Mouse (Mus musculus) inflammation-experienced regulatory T-cells, adult 6 months (primary cell): ENCODE data around the gene 1500009L16Rik. TPM values are rescaled to one million over a fixed set of nuclear protein-coding genes. Genes with fewer than 3 reads are reported as not detected.

ENCODE experiments used
- ATAC-seq: one replicate; pipeline ENCODE4 v1.8.0; 2017
- polyA plus RNA-seq, 3 experiments: library from polyadenylated mRNA; unstranded; fragments of 100-300 nt; shearing (Covaris generic); gene quantifications; one replicate each; pipeline ENCODE4 v1.2.1; 2017

The 1500009L16Rik gene
- polyA plus RNA-seq, 3 experiments from 2014 or later = 1.8 to 38.5 (median 2.7) TPM

DNA sequence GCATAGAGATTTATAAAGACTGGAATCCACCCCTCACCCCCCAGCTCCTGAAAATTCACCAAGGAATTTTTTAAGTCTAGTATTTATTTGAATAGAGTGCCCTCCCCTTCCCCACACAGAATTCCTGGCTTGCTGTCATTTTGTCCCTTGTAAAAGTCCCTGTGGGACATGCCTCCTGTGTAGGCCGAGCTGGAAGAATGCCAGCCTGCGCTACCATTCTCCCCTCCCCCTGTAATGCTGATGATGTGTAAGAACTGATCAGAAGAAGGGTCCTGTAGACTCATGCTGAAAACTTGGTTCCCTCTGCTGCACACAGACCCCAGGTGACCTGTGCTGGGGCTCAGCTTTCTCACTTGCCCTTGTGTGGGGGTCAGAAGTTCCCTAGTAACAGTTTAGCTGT is 37.9 kb downstream of the 1500009L16Rik start:
- ATAC-seq = no peak

DNA sequence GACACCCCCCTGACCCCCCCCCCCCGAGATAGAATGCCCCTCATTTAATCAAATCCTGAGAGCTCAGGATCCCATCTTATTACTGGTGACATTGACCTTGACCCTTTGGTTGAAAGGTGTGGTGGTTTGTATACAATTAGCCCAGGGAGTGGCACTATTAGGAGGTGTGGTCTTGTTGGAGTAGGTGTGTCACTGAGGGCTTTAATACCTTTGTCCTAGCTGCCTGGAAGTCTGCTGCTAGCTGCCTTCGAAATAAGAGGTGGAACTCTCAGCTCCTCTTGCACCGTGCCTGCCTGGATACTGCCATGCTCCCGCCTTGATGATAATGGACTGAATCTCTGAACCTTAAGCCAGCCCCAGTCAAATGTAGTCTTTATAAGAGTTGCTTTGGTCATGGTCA is 41.2 kb downstream of the 1500009L16Rik start:
- no peak for ATAC-seq

DNA sequence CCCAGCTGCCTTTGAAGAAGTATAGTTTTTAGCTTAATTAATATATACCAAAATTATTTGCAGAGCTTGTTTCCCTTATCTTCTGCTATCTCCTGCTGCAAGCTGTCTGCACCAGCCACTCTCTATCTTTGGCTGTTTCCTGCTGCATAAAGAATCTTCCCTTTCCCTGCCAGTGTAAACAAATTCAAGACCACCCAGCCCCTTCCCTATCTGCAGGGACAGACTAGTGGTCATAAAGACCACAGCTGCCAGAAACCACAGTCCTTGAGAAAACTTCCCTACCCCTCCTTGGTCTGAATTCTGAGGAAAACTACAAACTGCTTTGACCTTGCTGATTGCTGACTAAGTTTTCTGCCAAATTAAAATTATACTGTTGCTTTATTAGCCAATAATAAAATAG is 44.2 kb downstream of the 1500009L16Rik start:
- no peak for ATAC-seq

DNA sequence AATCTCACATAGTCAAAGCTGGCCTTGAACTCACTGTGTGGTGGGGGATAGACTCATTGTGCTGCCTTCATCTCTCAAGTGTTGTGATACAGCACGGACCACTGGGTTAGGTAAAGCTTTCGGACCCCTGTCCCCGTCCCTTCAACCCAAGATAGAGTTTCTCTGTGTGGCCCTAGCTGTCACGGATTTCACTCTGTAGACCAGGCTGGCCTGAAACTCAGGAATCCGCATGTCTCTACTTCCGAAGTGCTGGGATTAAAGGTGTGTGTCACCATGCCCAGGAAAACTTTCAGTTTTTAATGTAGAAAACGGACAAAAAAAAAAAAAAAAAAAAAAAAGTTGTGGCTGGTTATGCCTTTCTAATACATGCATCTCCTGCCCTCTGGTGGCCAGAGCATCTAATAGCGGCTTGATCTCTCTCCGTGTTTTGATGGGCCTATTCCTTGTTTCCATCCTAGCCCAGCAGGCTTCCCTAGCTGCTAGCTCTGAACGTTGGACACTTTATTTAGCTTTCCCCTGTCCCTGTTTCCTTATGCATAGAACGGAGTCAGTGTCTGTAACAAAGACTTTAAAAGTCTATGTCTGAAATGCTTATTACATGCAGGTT is 53.7 kb downstream of the 1500009L16Rik start:
- ATAC-seq = no peak

DNA sequence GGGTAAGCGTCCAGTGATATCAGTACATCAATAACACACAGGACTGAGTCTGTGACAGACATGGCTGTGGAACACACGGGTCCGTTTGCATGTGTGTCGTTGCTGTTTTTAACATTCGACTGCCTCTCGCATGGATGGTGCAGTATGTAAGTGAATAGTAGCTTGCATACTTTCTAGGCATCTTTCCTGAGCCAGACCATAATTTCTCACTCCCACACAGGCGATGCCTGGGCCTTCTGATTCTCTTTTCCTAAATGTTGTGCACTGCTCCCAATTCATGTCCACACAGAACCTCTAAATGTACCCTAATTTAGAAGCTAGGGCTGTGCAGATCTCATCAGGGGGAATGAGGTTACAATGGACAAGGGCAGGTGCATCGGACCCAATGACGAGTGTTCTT is 54.6 kb downstream of the 1500009L16Rik start:
- ATAC-seq = no peak

DNA sequence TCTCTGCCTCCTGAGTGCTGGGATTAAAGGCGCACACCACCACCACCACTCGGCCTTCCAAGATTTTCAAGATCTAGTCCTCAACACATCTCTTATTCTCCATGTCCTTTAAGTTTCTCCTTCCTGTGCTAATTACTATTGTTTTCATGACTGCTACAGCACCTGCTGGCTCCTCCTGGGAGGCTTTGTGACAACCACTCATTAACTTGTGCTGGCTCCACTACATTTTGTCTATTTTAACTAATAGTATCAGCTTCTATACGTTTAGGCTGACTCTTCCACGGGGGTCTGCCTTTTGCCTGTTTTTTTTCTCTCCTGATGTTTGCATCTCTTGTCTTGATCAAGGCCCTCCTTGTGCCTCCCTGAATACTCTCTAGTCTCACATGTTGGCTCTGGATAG is 59.2 kb downstream of the 1500009L16Rik start:
- no peak for ATAC-seq

DNA sequence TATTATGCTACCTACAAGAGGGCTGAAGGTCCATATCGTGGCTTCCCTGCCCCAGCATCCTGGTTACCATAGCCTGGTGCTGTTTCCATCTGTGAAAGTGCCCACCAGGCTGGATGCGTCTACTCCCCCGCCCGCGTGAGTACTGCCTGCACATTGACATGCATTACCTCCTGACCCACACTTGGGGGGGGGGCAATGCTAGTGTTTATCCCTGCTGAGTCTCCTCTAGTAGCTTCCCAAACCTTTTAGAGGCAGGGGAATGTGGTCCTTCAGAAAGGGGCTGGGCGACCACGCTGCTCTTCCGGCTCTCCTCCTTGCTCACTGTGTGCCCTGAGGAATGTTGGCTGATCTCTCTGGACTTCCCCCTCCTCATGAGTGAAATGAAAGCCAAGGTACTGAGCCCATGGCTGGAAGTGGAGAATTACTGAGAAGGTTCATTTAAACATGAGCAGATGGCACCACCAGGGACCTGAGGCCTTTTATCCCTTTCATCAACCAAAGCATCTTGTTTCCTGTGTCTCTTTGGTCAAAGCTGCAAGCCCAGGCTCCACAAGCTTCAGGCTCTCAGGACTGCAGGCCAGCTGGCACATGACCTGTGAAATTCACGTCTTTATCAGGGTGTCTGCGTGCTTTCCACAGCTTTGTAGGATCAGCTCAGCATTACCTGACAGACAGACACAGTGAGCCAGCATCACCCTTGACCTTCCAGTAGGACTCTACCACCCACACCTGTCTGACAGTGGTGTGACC is 59.9 kb downstream of the 1500009L16Rik start:
- ATAC-seq = no peak

DNA sequence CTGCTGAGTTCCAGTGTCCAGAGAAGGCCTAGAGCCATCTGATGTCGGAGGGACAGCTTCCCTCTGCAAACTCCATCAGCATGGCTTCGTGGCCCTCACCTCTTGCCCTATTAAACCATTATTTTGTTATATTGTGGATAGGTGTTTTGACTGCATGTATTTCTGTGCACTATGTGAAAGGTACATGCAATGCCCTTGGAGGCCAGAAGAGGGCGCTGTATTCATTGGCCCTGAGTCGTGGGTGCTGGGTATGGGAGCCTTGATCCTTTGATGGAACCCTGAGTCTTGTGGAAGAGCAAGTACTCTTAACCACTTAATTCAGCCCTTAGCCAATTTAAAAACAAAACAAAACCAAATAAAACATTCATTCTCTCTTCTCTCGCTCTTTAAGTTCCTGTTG is 62.3 kb downstream of the 1500009L16Rik start:
- no peak for ATAC-seq

DNA sequence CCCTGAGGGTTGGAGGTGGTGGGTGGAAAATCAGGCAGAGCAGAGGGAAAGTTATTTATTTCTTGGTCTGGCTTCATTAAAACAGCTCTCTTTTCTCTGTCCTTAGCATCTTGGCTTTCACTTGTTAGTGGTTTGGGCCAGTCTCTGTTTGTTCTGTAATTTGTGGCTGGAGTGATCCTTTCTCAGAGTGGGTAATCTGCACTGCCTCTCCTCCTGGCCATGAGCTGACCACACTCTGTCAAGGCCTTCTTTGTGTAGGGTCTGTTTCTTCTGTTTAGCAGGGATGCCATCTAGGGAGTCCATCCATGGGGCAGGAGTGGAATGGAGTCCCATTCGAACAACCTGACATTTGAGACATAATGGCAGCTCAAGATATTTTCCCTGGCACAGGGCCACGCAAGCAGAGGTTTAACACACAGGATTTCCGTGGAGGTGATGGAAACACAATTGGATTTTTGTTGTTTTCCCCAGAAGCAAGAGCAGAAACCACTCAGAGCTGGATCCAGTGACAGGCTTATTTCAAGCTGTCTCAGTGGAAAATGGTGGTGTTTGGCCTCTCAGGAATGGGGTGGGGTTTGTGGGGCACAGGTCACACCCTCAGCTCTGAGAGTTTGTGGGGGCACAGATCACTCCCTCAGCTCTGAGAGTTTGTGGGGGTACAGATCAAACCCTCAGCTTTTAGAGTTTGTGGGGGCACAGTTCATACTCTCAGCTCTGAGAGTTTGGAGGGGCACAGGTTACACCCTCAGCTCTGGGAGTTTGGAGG is 63.1 kb downstream of the 1500009L16Rik start:
- ATAC-seq = no peak

DNA sequence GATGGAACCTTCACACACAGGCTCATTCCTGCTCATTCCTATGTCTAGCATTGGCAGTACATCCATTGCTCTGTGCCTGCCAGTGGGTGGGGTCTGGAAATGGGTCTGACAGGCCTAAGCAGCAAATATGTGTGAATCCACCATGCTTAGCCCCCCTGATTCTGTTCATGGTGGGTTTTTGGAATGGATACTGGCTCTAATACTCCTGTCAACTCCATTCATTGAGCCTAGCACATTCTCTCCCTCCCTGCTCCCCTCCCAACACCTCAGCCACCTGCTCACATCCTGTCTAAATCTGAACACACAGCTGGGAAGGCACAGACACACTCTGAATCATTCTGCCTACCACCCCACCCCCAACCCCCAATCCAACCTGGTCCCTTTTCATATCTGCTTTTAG is 72.4 kb downstream of the 1500009L16Rik start:
- ATAC-seq = no peak

DNA sequence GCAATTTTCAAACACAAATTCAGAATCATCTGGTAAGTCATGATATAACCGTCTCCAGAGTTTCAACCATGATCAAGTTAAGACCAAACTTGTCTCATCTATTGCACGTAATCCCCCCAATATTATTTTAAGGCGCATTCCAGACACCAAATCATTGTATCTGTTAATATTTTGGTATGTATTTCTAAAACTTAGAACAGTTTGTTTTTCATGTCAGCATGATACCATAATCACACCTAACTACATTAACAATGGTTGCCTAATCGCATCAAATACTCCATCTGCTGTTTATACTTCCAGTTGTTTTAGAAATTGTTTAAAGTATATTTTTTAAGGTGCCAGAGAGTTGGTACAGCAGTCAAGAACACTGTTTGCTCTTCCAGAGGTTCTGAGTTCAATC is 72.8 kb downstream of the 1500009L16Rik start:
- ATAC-seq = no peak

DNA sequence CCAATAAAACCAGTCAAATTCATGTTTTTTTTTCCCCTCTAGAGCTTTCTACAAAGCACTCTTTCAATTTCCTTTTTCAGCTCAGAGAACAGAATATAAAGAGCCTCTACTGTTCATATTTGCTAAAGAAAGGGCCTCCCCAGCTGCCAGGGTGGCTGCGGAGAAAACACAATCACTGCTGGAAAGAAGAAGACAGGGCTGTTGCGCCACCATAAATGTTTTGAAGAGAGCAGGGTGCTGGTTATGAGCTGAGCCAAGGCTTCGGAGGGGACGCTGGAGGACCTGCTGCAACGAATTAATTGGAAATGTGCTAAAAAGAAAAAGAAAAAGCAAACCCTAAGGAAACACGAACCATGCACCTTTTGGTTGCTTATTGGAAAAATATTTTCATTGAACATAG is 81.4 kb downstream of the 1500009L16Rik start:
- no peak for ATAC-seq

DNA sequence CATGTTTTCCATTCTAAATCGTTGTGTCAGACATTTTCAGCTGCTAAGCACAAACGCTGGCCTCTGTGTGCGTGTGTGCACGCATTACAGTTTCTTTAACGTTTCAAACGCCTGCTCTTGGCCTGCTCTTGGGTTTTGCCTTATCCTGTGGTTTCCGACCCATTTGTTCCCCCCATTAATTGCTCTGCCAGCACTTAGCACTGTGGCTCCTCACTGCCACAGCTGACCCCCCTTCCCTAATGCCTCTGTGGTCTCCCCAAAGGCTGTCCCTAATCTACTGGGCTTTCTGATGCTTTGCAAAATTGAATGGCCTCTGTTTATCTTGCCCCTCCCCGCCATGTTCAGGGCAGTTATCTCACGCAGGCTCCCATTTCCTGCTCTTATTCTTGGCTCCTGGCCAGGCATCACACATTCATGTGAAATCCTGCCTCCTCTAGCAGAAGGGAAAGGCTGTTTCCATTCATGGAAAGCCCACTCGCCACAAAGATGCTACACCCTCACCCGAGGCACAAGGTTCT is 82.6 kb downstream of the 1500009L16Rik start:
- no peak for ATAC-seq

DNA sequence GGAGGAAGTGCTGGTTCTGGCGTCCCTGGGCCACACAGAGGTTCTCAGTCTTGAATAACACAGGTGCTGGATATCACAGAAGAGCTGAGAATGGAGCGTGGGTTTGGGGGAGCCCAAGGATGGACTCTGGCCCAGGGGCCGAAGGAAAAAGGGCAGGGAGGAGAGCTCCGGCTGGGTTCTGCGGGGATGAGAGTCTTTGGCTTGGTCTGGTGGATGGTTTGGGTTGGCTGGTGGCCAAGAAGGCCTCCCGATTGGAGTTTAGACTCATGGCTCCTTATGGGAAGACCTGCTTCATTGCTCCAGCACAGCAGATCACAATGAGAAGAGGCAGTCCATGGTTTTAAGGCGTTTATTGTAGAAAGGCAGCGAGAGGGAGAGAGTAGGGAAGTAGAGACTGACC is 84.6 kb downstream of the 1500009L16Rik start:
- no peak for ATAC-seq

Other genes with a start within 250 kb of the 1500009L16Rik start
- gene Aldh1l2, start 188.7 kb upstream of the 1500009L16Rik start, polyA plus RNA-seq = not detected
- 10 to 100 TPM; 25.8 to 28.8 (median 26.2) TPM for gene Washc4, start 179.1 kb upstream of the 1500009L16Rik start, polyA plus RNA-seq
- gene Appl2, start 74.1 kb upstream of the 1500009L16Rik start, polyA plus RNA-seq = 1 to 10 TPM; 4.7 to 5.7 (median 4.8) TPM